Mouse (Mus musculus): Measurements from ENCODE around the gene Cntln. TPM values are rescaled to one million over a fixed set of nuclear protein-coding genes. Genes with fewer than 3 reads are reported as not detected.

Cntln gene
- polyA plus RNA-seq, 1 experiment from 2014 or later: 14.2 TPM

DNA sequence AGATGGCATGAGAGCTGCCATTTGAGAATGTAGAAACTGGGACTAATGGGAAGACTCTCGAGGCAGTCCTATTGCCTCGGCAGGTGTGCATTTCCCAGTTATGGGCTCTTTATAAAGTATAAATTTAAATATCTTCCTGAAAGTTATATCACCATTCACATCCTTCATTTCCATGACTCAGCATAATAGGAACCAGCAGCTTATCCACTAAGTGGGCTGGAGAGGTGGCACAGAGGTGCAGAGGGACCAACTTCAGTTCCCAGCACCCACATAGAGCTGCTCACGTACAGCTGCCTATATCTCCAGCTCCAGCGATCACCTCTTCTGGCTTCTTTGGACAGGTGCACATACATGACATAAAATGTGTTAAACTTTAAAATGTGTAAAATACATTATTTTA is 218.1 kb downstream of the Cntln start:
- Histone ChIP-seq H3K4me3 (ENCODE audit: low read length) (no peak overlapping the region), H3K9me3 (ENCODE audit: control insufficient read depth, low read length) (no peaks in the 10 kb centered on the region), H3K27ac (ENCODE audit: low read depth, low read length) (no peak overlapping the region), H3K4me1 (ENCODE audit: control insufficient read depth, insufficient read depth, low read length) (no peaks in the 10 kb centered on the region), H3K36me3 (ENCODE audit: control insufficient read depth, insufficient read depth, low read length) (no peaks in the 10 kb centered on the region; the same call in 1 of the 2 replicates), H3K4me2 (replicated peaks; ENCODE audit: low read depth, low read length) (no peak overlapping the region), H3K9ac (ENCODE audit: low read depth, low read length) (no peak overlapping the region), H3K27me3 (ENCODE audit: control insufficient read depth, insufficient read depth, low read length) (no peaks in the 10 kb centered on the region)
- no peak for ATAC-seq (ENCODE audit: low FRiP score, low TSS enrichment)
- WGBS: 94% methylated on average over 4 of the region's 4 CpGs

DNA sequence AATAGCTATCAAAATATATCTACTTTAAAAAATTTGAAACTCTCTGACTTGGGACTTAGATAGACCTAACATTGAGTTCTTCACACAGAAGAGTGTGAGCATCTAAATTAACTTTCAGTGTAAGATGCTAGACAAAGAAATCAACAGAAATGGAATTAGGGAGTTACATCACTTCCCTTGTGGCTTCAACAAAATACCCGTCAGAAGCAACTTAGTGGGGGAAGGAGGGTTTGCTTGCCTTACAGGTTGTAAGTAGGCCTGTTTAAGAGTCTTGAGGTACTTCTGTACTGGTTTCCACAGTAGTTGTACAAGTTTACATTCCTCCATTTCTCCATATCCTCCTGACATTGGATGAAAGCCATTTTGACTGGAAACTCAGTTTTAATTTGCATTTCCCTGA is 222.3 kb downstream of the Cntln start:
- no peaks in the 10 kb centered on the region; the same call in 1 of the 2 replicates for H3K36me3 ChIP-seq (ENCODE audit: control insufficient read depth, insufficient read depth, low read length)
- 91% methylated on average over 1 of the region's 1 CpGs for WGBS
- no peaks in the 10 kb centered on the region for H3K4me1 ChIP-seq (ENCODE audit: control insufficient read depth, insufficient read depth, low read length)
- H3K4me3 ChIP-seq (ENCODE audit: low read length): no peak overlapping the region
- no peaks in the 10 kb centered on the region for H3K9me3 ChIP-seq (ENCODE audit: control insufficient read depth, low read length)
- no peak overlapping the region for H3K9ac ChIP-seq (ENCODE audit: low read depth, low read length)
- H3K27me3 ChIP-seq (ENCODE audit: control insufficient read depth, insufficient read depth, low read length): no peaks in the 10 kb centered on the region
- no peak overlapping the region for H3K4me2 ChIP-seq (replicated peaks; ENCODE audit: low read depth, low read length)
- no peak for ATAC-seq (ENCODE audit: low FRiP score, low TSS enrichment)
- no peak overlapping the region for H3K27ac ChIP-seq (ENCODE audit: low read depth, low read length)

DNA sequence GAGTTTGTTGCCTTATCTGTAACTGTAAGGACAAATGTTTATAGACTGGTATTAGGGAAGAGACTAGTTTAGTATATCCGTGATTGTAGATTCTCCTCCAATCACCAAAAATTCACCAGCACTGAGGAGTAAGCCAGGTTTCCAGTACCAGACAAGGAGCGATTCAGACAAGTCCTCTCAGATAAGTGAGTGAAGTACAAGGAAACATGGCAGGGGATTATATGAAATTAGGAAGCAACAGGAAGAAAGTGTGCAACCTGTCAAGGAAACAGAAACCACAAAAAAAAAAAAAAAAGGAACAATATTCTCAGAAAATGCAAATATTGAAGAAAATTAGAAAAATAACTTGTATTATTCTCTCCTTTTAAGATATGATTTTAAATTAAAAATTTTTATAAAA is 222.9 kb downstream of the Cntln start:
- no peak overlapping the region for H3K9ac ChIP-seq (ENCODE audit: low read depth, low read length)
- no peak overlapping the region for H3K27ac ChIP-seq (ENCODE audit: low read depth, low read length)
- no peaks in the 10 kb centered on the region for H3K9me3 ChIP-seq (ENCODE audit: control insufficient read depth, low read length)
- H3K27me3 ChIP-seq (ENCODE audit: control insufficient read depth, insufficient read depth, low read length): no peaks in the 10 kb centered on the region
- H3K4me1 ChIP-seq (ENCODE audit: control insufficient read depth, insufficient read depth, low read length): no peaks in the 10 kb centered on the region
- no peak overlapping the region for H3K4me3 ChIP-seq (ENCODE audit: low read length)
- WGBS: 93% methylated on average over 2 of the region's 2 CpGs
- H3K36me3 ChIP-seq (ENCODE audit: control insufficient read depth, insufficient read depth, low read length): no peaks in the 10 kb centered on the region; the same call in 1 of the 2 replicates
- H3K4me2 ChIP-seq (replicated peaks; ENCODE audit: low read depth, low read length): no peak overlapping the region
- ATAC-seq (ENCODE audit: low FRiP score, low TSS enrichment): no peak

DNA sequence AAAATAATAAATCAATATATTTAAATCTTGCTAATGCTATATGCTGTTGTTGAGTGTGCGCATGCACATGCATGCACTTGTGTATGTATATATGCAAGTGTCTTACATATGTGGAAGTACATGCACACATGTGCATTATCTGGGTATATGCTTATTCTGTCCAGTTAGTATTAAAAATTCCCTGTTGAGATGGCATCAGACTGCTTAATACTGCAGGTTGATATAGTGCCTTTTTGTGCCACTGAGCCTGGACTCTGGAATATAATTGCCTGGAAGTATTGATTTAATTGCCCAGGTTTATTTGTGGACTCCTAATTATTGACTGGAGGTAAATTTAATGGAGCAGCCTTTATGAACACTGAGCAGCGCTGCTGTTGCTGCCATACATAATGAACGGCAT is 236.2 kb downstream of the Cntln start:
- H3K4me2 ChIP-seq (replicated peaks; ENCODE audit: low read depth, low read length): no peak overlapping the region
- ATAC-seq (ENCODE audit: low FRiP score, low TSS enrichment): no peak
- 74% methylated on average over 3 of the region's 3 CpGs for WGBS
- H3K9me3 ChIP-seq (ENCODE audit: control insufficient read depth, low read length): no peaks in the 10 kb centered on the region
- no peak overlapping the region for H3K9ac ChIP-seq (ENCODE audit: low read depth, low read length)
- no peaks in the 10 kb centered on the region for H3K27me3 ChIP-seq (ENCODE audit: control insufficient read depth, insufficient read depth, low read length)
- H3K4me3 ChIP-seq (ENCODE audit: low read length): no peak overlapping the region
- H3K27ac ChIP-seq (ENCODE audit: low read depth, low read length): no peak overlapping the region
- H3K36me3 ChIP-seq (ENCODE audit: control insufficient read depth, insufficient read depth, low read length): no peaks in the 10 kb centered on the region
- H3K4me1 ChIP-seq (ENCODE audit: control insufficient read depth, insufficient read depth, low read length): no peaks in the 10 kb centered on the region

DNA sequence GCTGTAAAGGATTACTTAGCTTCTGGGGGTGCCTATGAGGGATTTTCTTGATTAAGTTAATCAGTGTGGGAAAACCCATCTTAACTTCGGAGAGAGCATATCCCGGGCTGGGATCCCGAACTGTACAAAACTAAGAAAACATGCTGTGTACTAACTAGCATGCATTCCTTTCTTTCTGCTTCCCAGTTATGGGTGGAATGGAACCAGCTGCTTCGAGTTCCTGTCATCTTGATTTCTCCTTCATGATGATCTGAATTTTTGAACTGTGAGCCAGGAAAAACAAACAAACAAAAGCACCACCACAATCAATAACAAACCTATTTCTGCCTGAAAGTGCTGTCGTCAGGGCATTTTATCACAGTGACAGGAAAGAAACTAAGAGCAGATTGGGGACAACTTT is 265.6 kb downstream of the Cntln start:
- no peaks in the 10 kb centered on the region for H3K36me3 ChIP-seq (ENCODE audit: control insufficient read depth, insufficient read depth, low read length)
- no peaks in the 10 kb centered on the region for H3K4me1 ChIP-seq (ENCODE audit: control insufficient read depth, insufficient read depth, low read length)
- ATAC-seq (ENCODE audit: low FRiP score, low TSS enrichment): no peak
- H3K9ac ChIP-seq (ENCODE audit: low read depth, low read length): no peak overlapping the region
- H3K27ac ChIP-seq (ENCODE audit: low read depth, low read length): no peak overlapping the region
- no peaks in the 10 kb centered on the region for H3K27me3 ChIP-seq (ENCODE audit: control insufficient read depth, insufficient read depth, low read length)
- no peaks in the 10 kb centered on the region for H3K9me3 ChIP-seq (ENCODE audit: control insufficient read depth, low read length)
- 64% methylated on average over 5 of the region's 5 CpGs for WGBS
- no peak overlapping the region for H3K4me2 ChIP-seq (replicated peaks; ENCODE audit: low read depth, low read length)
- H3K4me3 ChIP-seq (ENCODE audit: low read length): no peak overlapping the region

DNA sequence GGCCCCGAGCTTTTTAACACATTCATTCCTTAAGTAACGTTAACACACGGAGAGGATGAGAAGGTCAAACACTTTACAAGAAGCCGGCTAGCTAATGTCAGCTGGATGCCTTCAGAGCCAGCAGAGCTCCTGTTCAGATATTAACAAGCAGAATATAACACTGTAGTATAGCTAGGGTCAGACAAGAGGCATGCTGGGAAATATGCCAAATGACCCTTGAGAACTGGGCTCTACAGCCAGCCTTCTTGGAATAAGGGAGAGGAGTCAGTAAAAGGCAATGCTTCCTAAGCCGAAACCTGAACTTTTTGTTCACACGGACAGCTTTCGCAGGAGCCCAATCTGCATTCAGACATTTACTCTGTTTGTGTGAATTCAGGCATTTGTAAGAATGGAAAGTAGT is 267.8 kb downstream of the Cntln start:
- Histone ChIP-seq H3K4me2 (replicated peaks; ENCODE audit: low read depth, low read length) (no peak overlapping the region), H3K9me3 (ENCODE audit: control insufficient read depth, low read length) (no peaks in the 10 kb centered on the region), H3K27me3 (ENCODE audit: control insufficient read depth, insufficient read depth, low read length) (no peaks in the 10 kb centered on the region), H3K4me1 (ENCODE audit: control insufficient read depth, insufficient read depth, low read length) (no peaks in the 10 kb centered on the region), H3K4me3 (ENCODE audit: low read length) (no peak overlapping the region), H3K9ac (ENCODE audit: low read depth, low read length) (no peak overlapping the region), H3K36me3 (ENCODE audit: control insufficient read depth, insufficient read depth, low read length) (no peaks in the 10 kb centered on the region), H3K27ac (ENCODE audit: low read depth, low read length) (no peak overlapping the region)
- WGBS: 71% methylated on average over 7 of the region's 7 CpGs
- no peak for ATAC-seq (ENCODE audit: low FRiP score, low TSS enrichment)

DNA sequence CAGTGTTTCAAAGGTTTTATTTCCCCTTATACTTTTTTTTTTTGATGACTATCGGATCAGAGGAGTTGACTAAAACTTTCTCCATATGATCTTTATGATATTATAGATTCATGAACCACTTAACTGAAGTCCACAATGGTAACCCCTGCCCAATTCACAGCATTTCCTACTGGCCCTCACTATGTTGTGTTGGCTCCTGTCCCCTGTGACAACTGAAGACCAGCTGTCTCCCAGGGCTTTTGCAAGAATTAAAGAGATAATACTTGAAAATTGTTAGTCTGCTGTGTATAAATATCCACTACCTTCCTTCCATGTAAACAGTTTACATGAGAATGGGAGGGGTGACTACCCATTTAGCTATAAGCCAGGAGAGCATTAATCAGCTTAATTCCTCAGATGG is 270.3 kb downstream of the Cntln start:
- H3K36me3 ChIP-seq (ENCODE audit: control insufficient read depth, insufficient read depth, low read length): no peaks in the 10 kb centered on the region
- H3K9me3 ChIP-seq (ENCODE audit: control insufficient read depth, low read length): no peaks in the 10 kb centered on the region
- no peak overlapping the region for H3K27ac ChIP-seq (ENCODE audit: low read depth, low read length)
- no peak overlapping the region for H3K4me3 ChIP-seq (ENCODE audit: low read length)
- no peak for ATAC-seq (ENCODE audit: low FRiP score, low TSS enrichment)
- WGBS: 100% methylated on average over 1 of the region's 1 CpGs
- H3K4me1 ChIP-seq (ENCODE audit: control insufficient read depth, insufficient read depth, low read length): no peaks in the 10 kb centered on the region
- H3K4me2 ChIP-seq (replicated peaks; ENCODE audit: low read depth, low read length): no peak overlapping the region
- H3K27me3 ChIP-seq (ENCODE audit: control insufficient read depth, insufficient read depth, low read length): no peaks in the 10 kb centered on the region
- no peak overlapping the region for H3K9ac ChIP-seq (ENCODE audit: low read depth, low read length)

DNA sequence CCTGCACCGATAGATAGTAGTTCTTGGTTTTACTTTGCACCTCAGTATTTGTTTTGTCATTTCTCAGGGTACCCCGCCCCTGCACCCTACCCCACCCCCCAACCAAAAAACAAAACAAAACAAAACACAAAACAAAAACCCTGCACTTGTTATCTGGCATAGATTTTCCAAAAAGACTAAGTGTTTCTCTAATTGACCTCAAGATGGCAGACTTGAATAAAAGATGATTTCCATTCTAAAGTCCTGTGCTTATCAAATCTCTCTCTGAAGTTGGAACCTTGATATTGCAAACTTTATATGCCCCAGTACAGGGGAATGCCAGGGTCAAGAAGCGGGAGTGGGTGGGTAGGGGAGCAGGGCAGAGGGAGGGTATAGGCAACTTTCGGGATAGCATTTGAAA is 277.0 kb downstream of the Cntln start:
- no peak for ATAC-seq (ENCODE audit: low FRiP score, low TSS enrichment)
- H3K27me3 ChIP-seq (ENCODE audit: control insufficient read depth, insufficient read depth, low read length): no peaks in the 10 kb centered on the region
- H3K27ac ChIP-seq (ENCODE audit: low read depth, low read length): no peak overlapping the region
- WGBS: 58% methylated on average over 4 of the region's 4 CpGs
- no peaks in the 10 kb centered on the region for H3K4me1 ChIP-seq (ENCODE audit: control insufficient read depth, insufficient read depth, low read length)
- no peak overlapping the region for H3K4me3 ChIP-seq (ENCODE audit: low read length)
- H3K4me2 ChIP-seq (replicated peaks; ENCODE audit: low read depth, low read length): no peak overlapping the region
- no peaks in the 10 kb centered on the region for H3K36me3 ChIP-seq (ENCODE audit: control insufficient read depth, insufficient read depth, low read length)
- no peak overlapping the region for H3K9ac ChIP-seq (ENCODE audit: low read depth, low read length)
- no peaks in the 10 kb centered on the region for H3K9me3 ChIP-seq (ENCODE audit: control insufficient read depth, low read length)

DNA sequence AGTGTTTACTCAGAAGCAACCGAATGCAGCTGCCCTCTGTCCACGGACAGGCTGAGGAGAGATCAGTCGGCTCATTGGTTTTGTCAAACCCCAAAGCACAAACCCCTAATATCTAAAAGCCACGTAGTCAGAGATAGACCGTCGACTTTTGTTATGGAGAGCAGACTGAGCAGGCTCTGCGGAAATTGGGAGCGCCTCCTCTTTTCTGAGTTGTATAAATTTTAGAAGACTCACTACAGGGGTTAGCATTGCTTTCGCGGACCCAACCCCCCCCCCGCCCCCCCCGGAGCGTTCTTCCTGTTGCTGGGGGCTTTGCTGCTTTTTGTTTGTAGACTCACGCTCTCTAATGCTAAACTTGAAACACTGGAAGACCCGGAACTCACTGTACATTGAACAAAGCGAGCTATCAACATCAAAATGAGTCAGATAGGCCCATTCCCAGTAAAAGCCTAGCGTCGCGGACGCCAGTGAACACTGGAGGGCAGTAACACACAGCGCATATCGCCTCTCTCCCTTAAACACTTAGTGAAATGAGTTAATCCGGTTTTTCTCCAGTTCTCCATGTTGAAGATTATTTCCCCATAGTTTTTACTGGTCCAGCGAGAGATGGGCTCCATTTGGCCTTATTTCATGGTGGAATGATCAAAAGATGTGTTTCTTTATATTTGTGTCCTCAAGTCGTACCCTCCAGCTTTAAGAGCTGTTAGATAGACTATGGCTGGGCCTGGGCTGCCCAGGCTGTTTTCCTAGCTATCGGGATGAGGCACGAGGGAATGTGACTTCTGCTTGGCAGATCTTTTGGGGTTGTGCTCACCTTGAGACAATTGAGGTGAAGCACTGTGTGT is 278.6 kb downstream of the Cntln start:
- Histone ChIP-seq H3K4me2 (replicated peaks; ENCODE audit: low read depth, low read length) (peak overlapping the region; percentile 32), H3K27ac (ENCODE audit: low read depth, low read length) (no peak overlapping the region), H3K9me3 (ENCODE audit: control insufficient read depth, low read length) (no peaks in the 10 kb centered on the region), H3K36me3 (ENCODE audit: control insufficient read depth, insufficient read depth, low read length) (no peaks in the 10 kb centered on the region), H3K4me3 (ENCODE audit: low read length) (no peak overlapping the region), H3K4me1 (ENCODE audit: control insufficient read depth, insufficient read depth, low read length) (no peaks in the 10 kb centered on the region), H3K27me3 (ENCODE audit: control insufficient read depth, insufficient read depth, low read length) (no peaks in the 10 kb centered on the region), H3K9ac (ENCODE audit: low read depth, low read length) (0 out of 2 replicates have a peak overlapping the region, but pooled peaks have one; percentile 31)
- peak; percentile 83 for ATAC-seq (ENCODE audit: low FRiP score, low TSS enrichment)
- 26% methylated on average over 27 of the region's 27 CpGs for WGBS

Data from kidney, embryonic 14.5 days (tissue).